8 mouse cellular contexts compared by ENCODE assay signal in genomic region chr7:118995007-118995406, GRCm38 (mm10). TPM values are rescaled to one million over a fixed set of nuclear protein-coding genes. Genes with fewer than 3 reads are reported as not detected.
DNase-seq lines count a peak whose midpoint lies in the region; ATAC-seq lines count a peak whose summit lies in the region.

Gene Gprc5b (minus strand): TSS chr7:118995211.

- peak; percentile 63 to 74 for DNase-seq in CD8-positive naive resting alpha-beta T cell, adult 2 months (ENCODE audit: low read depth in 2 of 2, low spot score in 2 of 2)
- peak; percentile 16 for DNase-seq in c-Kit-positive CD71-positive TER-119-negative erythroid progenitor cells, embryonic 14.5 days (ENCODE audit: low read depth)
- peak; percentile 91 for DNase-seq in forebrain, embryonic 14.5 days (ENCODE audit: low spot score)
- peak; percentile 94 to 95 for DNase-seq in heart, postnatal 14 days
- peak; percentile 75 to 88 for DNase-seq in layer of hippocampus, adult 18-20 months (ENCODE audit: low spot score in 2 of 2)
- peak; percentile 62 for DNase-seq in ovary, postnatal 10 days (ENCODE audit: low spot score)
- DNase-seq in thymus, postnatal 0 days (ENCODE audit: low spot score) = peak; percentile 87

- no peaks in the 10 kb centered on the region for H3K9me3 ChIP-seq in forebrain, embryonic 14.5 days (replicated peaks; ENCODE audit: control insufficient read depth, low read length)
- no peaks in the 10 kb centered on the region for H3K9me3 ChIP-seq in lung, embryonic 15.5 days

- no peaks in the 10 kb centered on the region for H3K36me3 ChIP-seq in forebrain, embryonic 14.5 days (ENCODE audit: control insufficient read depth, insufficient read depth, low read length)
- H3K36me3 ChIP-seq in lung, embryonic 15.5 days = no peaks in the 10 kb centered on the region

- peak; percentile 85 for ATAC-seq in forebrain, embryonic 14.5 days
- peak; percentile 92 for ATAC-seq in lung, embryonic 15.5 days (ENCODE audit: borderline replicate concordance, extremely low read depth, low FRiP score, low TSS enrichment)

- peak within 1 kb of the TSS; percentile 73 for H3K27ac ChIP-seq in forebrain, embryonic 14.5 days (ENCODE audit: low read depth, low read length)
- H3K27ac ChIP-seq in lung, embryonic 15.5 days = peak within 1 kb of the TSS; percentile 39

- no peaks in the 10 kb centered on the region for H3K27me3 ChIP-seq in forebrain, embryonic 14.5 days (replicated peaks; ENCODE audit: control insufficient read depth, insufficient read depth, low read length)
- H3K27me3 ChIP-seq in lung, embryonic 15.5 days = no peaks in the 10 kb centered on the region

- H3K4me1 ChIP-seq in forebrain, embryonic 14.5 days (ENCODE audit: control insufficient read depth, insufficient read depth, low read length) = peaks cover 45% of the 10 kb centered on the region
- peaks cover 40% of the 10 kb centered on the region for H3K4me1 ChIP-seq in lung, embryonic 15.5 days

- WGBS in forebrain, embryonic 14.5 days = 1% methylated on average over 42 of the region's 44 CpGs
- WGBS in lung, embryonic 15.5 days = under 1% methylated on average over 34 of the region's 44 CpGs

- intact Hi-C loops in heart, postnatal 14 days (cut with DNase I) = loop anchor here (1.0 to 10.0 kb wide), 4 partner anchors 70 to 400 kb away; partner anchors contain the start of genes Iqck, Tmc5 and Vps35l

- H3K9ac ChIP-seq in forebrain, embryonic 14.5 days (ENCODE audit: low read length) = peak within 1 kb of the TSS; percentile 79
- peak within 1 kb of the TSS; percentile 71 for H3K9ac ChIP-seq in lung, embryonic 15.5 days

- peak within 1 kb of the TSS; percentile 55 for H3K4me3 ChIP-seq in forebrain, embryonic 14.5 days (ENCODE audit: low read depth, low read length)
- peak within 1 kb of the TSS; percentile 62 for H3K4me3 ChIP-seq in lung, embryonic 15.5 days

- peak within 1 kb of the TSS; percentile 86 for H3K4me2 ChIP-seq in forebrain, embryonic 14.5 days (ENCODE audit: low read length)
- H3K4me2 ChIP-seq in lung, embryonic 15.5 days = peak within 1 kb of the TSS; percentile 95

RNA-seq across cellular contexts. Expression of gene Gprc5b, which starts in this region (rescaled TPM):
- polyA plus RNA-seq in forebrain, embryonic 14.5 days (2014; fragmentation: Nextera tagmentation; extraction: Ambion mirVana) = 12.6 and 14.3 TPM in 2 replicates
- total RNA-seq in heart, postnatal 14 days (2021) = 10 to 100 TPM; 17.8 to 20.4 TPM
- 100 to 1,000 TPM; 139 to 155 TPM for total RNA-seq in layer of hippocampus, adult 18-20 months (2021)
- 5.3 and 6.7 TPM in 2 replicates for polyA plus RNA-seq in lung, embryonic 15.5 days (2015; fragmentation: Nextera tagmentation; extraction: Ambion mirVana)
- 0.55 and 0.57 TPM in 2 replicates for polyA plus RNA-seq in thymus, postnatal 0 days (2015; fragmentation: Nextera tagmentation; extraction: Ambion mirVana)

Comparison
In these comparisons a context has a peak if more than half of its experiments do, and no peak if none do; other contexts are left out.
1. Peak in every context shown above with its lines: DNase-seq, ATAC-seq, H3K4me3 ChIP-seq and H3K27ac ChIP-seq.
2. RNA of gene Gprc5b (total RNA-seq): 139 to 155 TPM in layer of hippocampus, adult 18-20 months; 17.8 to 20.4 TPM in heart, postnatal 14 days; every median in the first group is over 4 times any median in the second.
3. Peak in DNase-seq in thymus, postnatal 0 days; RNA of the gene not detected or under 1 TPM.
4. DNase-seq: peak in every context shown above with its lines; median percentile 94 in heart, postnatal 14 days; 91 in forebrain, embryonic 14.5 days; 87 in thymus, postnatal 0 days; 82 in layer of hippocampus, adult 18-20 months; 68 in CD8-positive naive resting alpha-beta T cell, adult 2 months; 62 in ovary, postnatal 10 days; 16 in c-Kit-positive CD71-positive TER-119-negative erythroid progenitor cells, embryonic 14.5 days.